In the genomic region with DNA sequence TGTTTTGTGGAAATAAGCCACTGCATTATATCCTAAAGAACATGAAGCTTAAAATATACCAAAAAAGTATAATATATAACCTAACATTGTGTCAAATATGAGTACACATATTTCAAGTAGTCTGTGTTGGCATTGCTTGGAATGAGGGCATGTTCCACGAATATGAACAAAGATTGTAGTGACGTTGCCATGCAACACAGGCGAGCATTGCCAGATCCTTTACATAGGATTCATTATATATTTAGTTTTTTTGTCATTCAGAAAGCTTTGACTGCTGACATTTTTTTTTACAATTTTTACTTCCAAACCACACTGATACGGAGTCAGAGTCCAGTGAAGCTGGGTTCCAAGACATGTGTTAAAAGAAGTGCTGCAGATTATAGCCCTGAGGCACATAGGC, we compare ENCODE assay signal across 21 mouse cellular contexts.
DNase-seq lines count a peak whose midpoint lies in the region; ATAC-seq and TF ChIP-seq lines count a peak whose summit lies in the region.
"Had no signal": no experiment of that assay in that cellular context is flagged by ENCODE, and none has a peak within 500 bp of the region (broad histone marks: within the 10 kb centered on the region; RNA-seq: fewer than 3 reads in every experiment).

No protein-coding gene starts in this region.

- no peaks in the 10 kb centered on the region for H3K27me3 ChIP-seq in forebrain, embryonic 16.5 days (replicated peaks; ENCODE audit: control insufficient read depth, insufficient read depth, low read length)
- H3K27me3 ChIP-seq in forebrain, embryonic 11.5 days (ENCODE audit: control insufficient read depth, insufficient read depth, low read length), result no peaks in the 10 kb centered on the region
- H3K27me3 ChIP-seq: embryonic facial prominence, embryonic 13.5 days; embryonic facial prominence, embryonic 15.5 days; forebrain, embryonic 12.5 days had no signal

- peak; percentile 63; the same call in 1 of the 2 replicates for ATAC-seq in forebrain, embryonic 16.5 days
- no peak for ATAC-seq in forebrain, embryonic 11.5 days (replicated peaks; ENCODE audit: low FRiP score)

- H3K27ac ChIP-seq in forebrain, embryonic 16.5 days (ENCODE audit: low read length), result no peak overlapping the region
- H3K27ac ChIP-seq in forebrain, embryonic 11.5 days (ENCODE audit: low read depth, low read length), result no peak overlapping the region
- H3K27ac ChIP-seq: embryonic facial prominence, embryonic 13.5 days; embryonic facial prominence, embryonic 15.5 days; forebrain, embryonic 12.5 days had no signal

- 54% methylated on average over 4 of the region's 4 CpGs for WGBS in forebrain, embryonic 16.5 days
- 85% methylated on average over 4 of the region's 4 CpGs for WGBS in forebrain, embryonic 11.5 days

- H3K9me3 ChIP-seq in forebrain, embryonic 16.5 days (ENCODE audit: control insufficient read depth, low read length), result no peaks in the 10 kb centered on the region
- no peaks in the 10 kb centered on the region for H3K9me3 ChIP-seq in forebrain, embryonic 11.5 days (ENCODE audit: control insufficient read depth, low read length)
- H3K9me3 ChIP-seq: embryonic facial prominence, embryonic 13.5 days; embryonic facial prominence, embryonic 15.5 days; forebrain, embryonic 12.5 days had no signal

- TF ChIP-seq CTCF in brain, embryonic 14.5 days (IDR thresholded peaks at IDR 0.05; ENCODE audit: borderline replicate concordance, extremely low read depth, insufficient read depth, insufficient read length), result no peak

- no peak overlapping the region for H3K9ac ChIP-seq in forebrain, embryonic 16.5 days (replicated peaks; ENCODE audit: low read depth, low read length)
- H3K9ac ChIP-seq in forebrain, embryonic 11.5 days (ENCODE audit: low read length), result no peak overlapping the region
- H3K9ac ChIP-seq: embryonic facial prominence, embryonic 13.5 days; embryonic facial prominence, embryonic 15.5 days; forebrain, embryonic 12.5 days had no signal

- H3K4me1 ChIP-seq in forebrain, embryonic 16.5 days (replicated peaks; ENCODE audit: control insufficient read depth, insufficient read depth, low read length), result no peaks in the 10 kb centered on the region
- H3K4me1 ChIP-seq in forebrain, embryonic 11.5 days (replicated peaks; ENCODE audit: control insufficient read depth, insufficient read depth, low read length), result no peaks in the 10 kb centered on the region
- H3K4me1 ChIP-seq: embryonic facial prominence, embryonic 13.5 days; embryonic facial prominence, embryonic 15.5 days; forebrain, embryonic 12.5 days had no signal

- H3K36me3 ChIP-seq in forebrain, embryonic 16.5 days (ENCODE audit: control insufficient read depth, insufficient read depth), result no peaks in the 10 kb centered on the region
- H3K36me3 ChIP-seq in forebrain, embryonic 11.5 days (ENCODE audit: control insufficient read depth, insufficient read depth, low read length), result no peaks in the 10 kb centered on the region
- H3K36me3 ChIP-seq: embryonic facial prominence, embryonic 13.5 days; embryonic facial prominence, embryonic 15.5 days; forebrain, embryonic 12.5 days had no signal

- no peak for TF ChIP-seq POLR2A in brain, embryonic 14.5 days (IDR thresholded peaks at IDR 0.05; ENCODE audit: borderline replicate concordance, extremely low read depth, insufficient read depth, insufficient read length, poor library complexity, severe bottlenecking)

- no peak overlapping the region for H3K4me2 ChIP-seq in forebrain, embryonic 16.5 days (ENCODE audit: low read length)
- no peak overlapping the region for H3K4me2 ChIP-seq in forebrain, embryonic 11.5 days (ENCODE audit: low read depth, low read length, severe bottlenecking)
- H3K4me2 ChIP-seq: embryonic facial prominence, embryonic 13.5 days; embryonic facial prominence, embryonic 15.5 days; forebrain, embryonic 12.5 days had no signal

- no peak for DNase-seq in forebrain, embryonic 11.5 days (ENCODE audit: low spot score)
- peak; percentile 17 to 32 for DNase-seq in right cerebral cortex, postnatal 10 days (ENCODE audit: low spot score in 2 of 2)
- no peak for DNase-seq in right cerebral cortex, postnatal 25 days
- DNase-seq in brain, embryonic 14.5 days (ENCODE audit: low read depth), result peak; percentile 39
- peak; percentile 24 for DNase-seq in brain, embryonic 18.5 days (ENCODE audit: low read depth, low spot score)
- DNase-seq in left cerebral cortex, adult 11 months (ENCODE audit: low spot score), result no peak
- DNase-seq: adrenal gland, adult 2 months; adrenal gland, postnatal 10 days; adrenal gland, postnatal 25 days; cerebellum, adult 11 months; cerebellum, adult 18-20 months; cerebellum, adult 8-10 months; cerebellum, adult 9-11 months; cerebellum, postnatal 14 days; cerebellum, postnatal 36 days; embryo, embryonic 11 days had no signal

- H3K4me3 ChIP-seq in forebrain, embryonic 16.5 days (replicated peaks; ENCODE audit: low read length), result no peak overlapping the region
- H3K4me3 ChIP-seq in forebrain, embryonic 11.5 days (ENCODE audit: low read depth, low read length), result no peak overlapping the region
- H3K4me3 ChIP-seq: embryonic facial prominence, embryonic 13.5 days; embryonic facial prominence, embryonic 15.5 days; erythroblast, embryonic 14.5 days; forebrain, embryonic 12.5 days had no signal

Comparison
In these comparisons a context has a peak if more than half of its experiments do, and no peak if none do; other contexts are left out.
1. DNase-seq: peak in right cerebral cortex, postnatal 10 days (2 of 2), brain, embryonic 14.5 days (single experiment) and brain, embryonic 18.5 days (single experiment); none in forebrain, embryonic 11.5 days (single experiment), right cerebral cortex, postnatal 25 days (single experiment) and left cerebral cortex, adult 11 months (single experiment).